Mouse (Mus musculus): ENCODE data around the gene Bach1. TPM values are rescaled to one million over a fixed set of nuclear protein-coding genes. Genes with fewer than 3 reads are reported as not detected.

Bach1 gene
- polyA plus RNA-seq, 1 experiment = 29.1 TPM

DNA sequence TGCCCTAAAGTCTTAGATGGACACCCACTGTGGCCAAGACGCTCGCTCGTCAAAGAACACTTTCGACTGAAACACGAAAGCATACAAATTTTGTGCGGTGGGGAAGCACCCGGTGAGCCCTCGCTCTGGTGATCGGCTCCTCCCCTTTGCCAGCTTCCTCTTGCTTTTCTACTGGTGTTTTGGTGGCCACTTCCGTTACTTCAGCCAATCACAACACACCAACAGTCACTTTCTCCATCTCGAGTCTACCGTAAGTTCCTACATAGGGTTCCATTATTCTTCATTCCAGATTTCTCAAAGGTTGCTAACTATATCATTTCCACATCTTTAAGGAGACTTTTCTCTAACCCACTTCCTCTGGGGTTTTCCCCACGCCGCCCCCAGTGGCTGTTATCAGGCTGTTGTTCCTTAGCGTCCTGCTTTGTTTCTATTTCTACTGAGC, 65.9 kb downstream of the Bach1 start:
- H3K4me1 ChIP-seq (ENCODE audit: control insufficient read depth, insufficient read depth, insufficient read length, low read length) = no peaks in the 10 kb centered on the region
- TF ChIP-seq POLR2A (IDR thresholded peaks at IDR 0.05; ENCODE audit: low read depth, low read length) = no peak
- no peak for TF ChIP-seq CTCF (IDR thresholded peaks at IDR 0.05; ENCODE audit: extremely low read depth, insufficient read length, insufficient replicate concordance, low read depth, low read length)
- no peak overlapping the region for H3K27ac ChIP-seq (ENCODE audit: insufficient read depth, low read depth, low read length)
- no peaks in the 10 kb centered on the region for H3K27me3 ChIP-seq (ENCODE audit: control insufficient read depth, insufficient read depth, low read length)
- 84% methylated on average over 15 of the region's 15 CpGs for WGBS
- H3K36me3 ChIP-seq (ENCODE audit: control insufficient read depth, insufficient read depth, low read length) = no peaks in the 10 kb centered on the region
- no peak overlapping the region for H3K4me3 ChIP-seq (ENCODE audit: low read depth, low read length)

DNA sequence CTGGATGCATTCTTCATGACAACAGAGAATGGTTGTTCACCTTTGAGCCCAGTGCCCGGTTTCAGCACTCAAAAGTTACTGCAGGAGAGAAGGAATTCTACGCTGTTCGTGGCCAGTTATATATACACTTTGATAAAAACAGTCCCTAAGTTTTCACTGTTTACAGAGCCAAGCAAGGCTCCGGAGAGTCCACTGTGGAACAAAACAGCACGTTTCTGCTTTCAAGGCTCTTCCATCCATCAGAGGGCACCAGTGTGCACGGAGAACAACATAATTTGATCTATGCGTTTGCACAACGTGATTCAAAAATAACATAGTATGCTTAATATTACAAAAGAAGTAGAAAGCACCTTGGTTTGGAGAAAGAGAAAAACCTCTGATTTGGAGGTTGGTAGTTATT, 67.2 kb downstream of the Bach1 start:
- 17% methylated on average over 8 of the region's 8 CpGs for WGBS
- peaks cover 5% of the 10 kb centered on the region; the same call in 1 of the 2 replicates for H3K4me1 ChIP-seq (ENCODE audit: control insufficient read depth, insufficient read depth, insufficient read length, low read length)

DNA sequence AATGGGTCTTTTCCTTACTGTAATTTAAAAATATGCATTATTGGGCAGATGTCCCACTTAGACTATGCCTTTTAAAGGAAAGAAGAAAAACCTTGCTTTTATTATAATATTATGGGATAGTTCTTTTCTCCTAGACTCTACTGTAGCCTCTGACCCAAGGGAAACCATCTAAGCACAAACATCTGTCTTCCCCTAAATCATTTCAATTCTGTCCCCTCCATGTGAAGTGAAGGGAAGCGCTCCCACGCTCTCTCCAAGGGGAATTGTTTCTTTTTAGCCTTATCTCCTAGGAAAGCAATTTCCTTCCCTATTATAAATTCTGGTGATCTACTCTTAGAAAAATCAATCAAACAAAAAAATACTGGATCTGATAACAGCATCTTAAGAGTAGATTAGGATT, 71.8 kb downstream of the Bach1 start:
- WGBS = 83% methylated on average over 2 of the region's 2 CpGs
- Histone ChIP-seq H3K4me1 (ENCODE audit: control insufficient read depth, insufficient read depth, insufficient read length, low read length) (peaks cover 13% of the 10 kb centered on the region; the same call in 1 of the 2 replicates), H3K4me3 (ENCODE audit: low read depth, low read length) (no peak overlapping the region), H3K27ac (ENCODE audit: insufficient read depth, low read depth, low read length) (peak overlapping the region; percentile 29; the same call in 1 of the 2 replicates), H3K27me3 (ENCODE audit: control insufficient read depth, insufficient read depth, low read length) (no peaks in the 10 kb centered on the region), H3K36me3 (ENCODE audit: control insufficient read depth, insufficient read depth, low read length) (no peaks in the 10 kb centered on the region)
- no peak for TF ChIP-seq POLR2A (IDR thresholded peaks at IDR 0.05; ENCODE audit: low read depth, low read length)

More for the DNA sequence above, 67.2 kb downstream of the Bach1 start:
- Histone ChIP-seq H3K36me3 (ENCODE audit: control insufficient read depth, insufficient read depth, low read length) (no peaks in the 10 kb centered on the region), H3K27me3 (ENCODE audit: control insufficient read depth, insufficient read depth, low read length) (no peaks in the 10 kb centered on the region), H3K4me3 (ENCODE audit: low read depth, low read length) (no peak overlapping the region), H3K27ac (ENCODE audit: insufficient read depth, low read depth, low read length) (no peak overlapping the region)
- TF ChIP-seq CTCF (IDR thresholded peaks at IDR 0.05; ENCODE audit: extremely low read depth, insufficient read length, insufficient replicate concordance, low read depth, low read length) (no peak), POLR2A (IDR thresholded peaks at IDR 0.05; ENCODE audit: low read depth, low read length) (no peak)

- Histone ChIP-seq H3K4me3 (ENCODE audit: low read depth, low read length) (no peak overlapping the region), H3K27ac (ENCODE audit: insufficient read depth, low read depth, low read length) (peak overlapping the region; percentile 56; the same call in 1 of the 2 replicates), H3K4me1 (ENCODE audit: control insufficient read depth, insufficient read depth, insufficient read length, low read length) (peaks cover 13% of the 10 kb centered on the region; the same call in 1 of the 2 replicates), H3K27me3 (ENCODE audit: control insufficient read depth, insufficient read depth, low read length) (no peaks in the 10 kb centered on the region), H3K36me3 (ENCODE audit: control insufficient read depth, insufficient read depth, low read length) (no peaks in the 10 kb centered on the region)
- WGBS = 22% methylated on average over 4 of the region's 4 CpGs
- TF ChIP-seq CTCF (IDR thresholded peaks at IDR 0.05; ENCODE audit: extremely low read depth, insufficient read length, insufficient replicate concordance, low read depth, low read length) = no peak
- TF ChIP-seq POLR2A (IDR thresholded peaks at IDR 0.05; ENCODE audit: low read depth, low read length) = no peak
Observed at GRCm38 (mm10) chr16:87771926-87772325, 73.2 kb downstream of the Bach1 start.

GRCm38 (mm10) chr16:87774398-87774797, 75.7 kb downstream of the Bach1 start:
- TF ChIP-seq POLR2A (IDR thresholded peaks at IDR 0.05; ENCODE audit: low read depth, low read length) = no peak
- TF ChIP-seq CTCF (IDR thresholded peaks at IDR 0.05; ENCODE audit: extremely low read depth, insufficient read length, insufficient replicate concordance, low read depth, low read length) = peak; percentile 67; the same call in 1 of the 2 replicates
- 58% methylated on average over 3 of the region's 3 CpGs for WGBS

DNA sequence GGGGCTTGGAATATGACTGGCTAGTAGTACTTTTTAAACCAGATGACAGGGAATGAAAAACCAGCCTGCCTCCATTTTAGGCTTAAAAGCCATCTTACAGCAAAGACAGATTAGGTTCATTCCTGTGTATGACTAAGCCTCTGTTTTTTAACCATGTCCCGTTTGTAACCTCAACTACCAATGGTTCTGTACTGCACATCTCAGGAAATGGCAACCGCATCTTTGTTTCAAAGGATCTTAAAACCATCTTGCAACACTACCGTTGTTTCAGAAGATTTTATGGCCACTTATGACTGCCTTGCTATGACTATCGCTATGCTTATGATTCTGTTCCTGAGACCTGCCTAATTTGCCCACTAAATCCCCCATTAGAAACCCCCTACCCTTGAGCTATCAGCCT, 78.6 kb downstream of the Bach1 start:
- H3K27me3 ChIP-seq (ENCODE audit: control insufficient read depth, insufficient read depth, low read length) = no peaks in the 10 kb centered on the region
- 79% methylated on average over 4 of the region's 4 CpGs for WGBS
- H3K36me3 ChIP-seq (ENCODE audit: control insufficient read depth, insufficient read depth, low read length) = no peaks in the 10 kb centered on the region
- no peak overlapping the region for H3K27ac ChIP-seq (ENCODE audit: insufficient read depth, low read depth, low read length)
- TF ChIP-seq CTCF (IDR thresholded peaks at IDR 0.05; ENCODE audit: extremely low read depth, insufficient read length, insufficient replicate concordance, low read depth, low read length) (no peak), POLR2A (IDR thresholded peaks at IDR 0.05; ENCODE audit: low read depth, low read length) (no peak)
- no peak overlapping the region for H3K4me3 ChIP-seq (ENCODE audit: low read depth, low read length)
- H3K4me1 ChIP-seq (ENCODE audit: control insufficient read depth, insufficient read depth, insufficient read length, low read length) = peaks cover under 1% of the 10 kb centered on the region; the same call in 1 of the 2 replicates

More at GRCm38 (mm10) chr16:87774398-87774797, 75.7 kb downstream of the Bach1 start:
- no peak overlapping the region for H3K4me3 ChIP-seq (ENCODE audit: low read depth, low read length)
- no peak overlapping the region for H3K27ac ChIP-seq (ENCODE audit: insufficient read depth, low read depth, low read length)
- no peaks in the 10 kb centered on the region for H3K36me3 ChIP-seq (ENCODE audit: control insufficient read depth, insufficient read depth, low read length)
- H3K27me3 ChIP-seq (ENCODE audit: control insufficient read depth, insufficient read depth, low read length) = no peaks in the 10 kb centered on the region
- H3K4me1 ChIP-seq (ENCODE audit: control insufficient read depth, insufficient read depth, insufficient read length, low read length) = peaks cover 13% of the 10 kb centered on the region; the same call in 1 of the 2 replicates

DNA sequence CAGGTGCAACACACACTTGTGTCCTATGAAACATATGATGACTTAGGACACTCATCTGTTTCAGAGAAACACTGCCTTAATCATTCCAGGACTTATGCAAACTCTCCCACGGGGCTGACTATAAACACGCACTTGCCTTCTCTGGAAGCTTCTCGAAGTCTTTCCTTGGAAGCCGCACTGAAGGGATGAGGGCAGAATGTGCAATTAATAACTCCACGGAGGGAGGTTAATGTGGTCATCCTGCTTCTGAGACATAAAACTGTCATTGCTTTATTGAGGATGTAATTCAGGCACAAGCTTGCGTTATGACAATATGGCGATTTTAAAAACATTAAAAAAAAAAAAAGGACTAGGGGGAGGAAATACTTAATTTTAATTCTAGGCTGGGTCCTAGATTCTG, 82.9 kb downstream of the Bach1 start:
- H3K4me1 ChIP-seq (ENCODE audit: control insufficient read depth, insufficient read depth, insufficient read length, low read length) = no peaks in the 10 kb centered on the region
- no peak overlapping the region for H3K4me3 ChIP-seq (ENCODE audit: low read depth, low read length)
- no peaks in the 10 kb centered on the region for H3K36me3 ChIP-seq (ENCODE audit: control insufficient read depth, insufficient read depth, low read length)
- 64% methylated on average over 7 of the region's 7 CpGs for WGBS
- H3K27me3 ChIP-seq (ENCODE audit: control insufficient read depth, insufficient read depth, low read length) = no peaks in the 10 kb centered on the region
- TF ChIP-seq POLR2A (IDR thresholded peaks at IDR 0.05; ENCODE audit: low read depth, low read length) (no peak), CTCF (IDR thresholded peaks at IDR 0.05; ENCODE audit: extremely low read depth, insufficient read length, insufficient replicate concordance, low read depth, low read length) (no peak)
- no peak overlapping the region for H3K27ac ChIP-seq (ENCODE audit: insufficient read depth, low read depth, low read length)

Other genes with a start within 250 kb of the Bach1 start
- gene Usp16, start 244.2 kb upstream of the Bach1 start, polyA plus RNA-seq (2012; rRNA removed) = 5.4 and 10.0 TPM in 2 replicates
- 2.4 and 4.6 TPM in 2 replicates for gene Cct8, start 203.1 kb upstream of the Bach1 start, polyA plus RNA-seq (2012; rRNA removed)
- gene Map3k7cl, start 145.6 kb upstream of the Bach1 start, polyA plus RNA-seq (2012; rRNA removed) = 0.19 and 0.39 TPM in 2 replicates